Mouse (Mus musculus) midbrain, embryonic 11.5 days (tissue): ENCODE measurements around the gene Gab1. TPM values are rescaled to one million over a fixed set of nuclear protein-coding genes. Genes with fewer than 3 reads are reported as not detected.

Experiments
- ATAC-seq: fragments of 200-750 bp; cut with Nextera tagmentation; 2 replicates; pipeline ENCODE4 v1.8.0; 2017; ENCODE audit warnings: moderate TSS enrichment, moderate library complexity; ENCODE audit not compliant: low FRiP score
- DNase-seq: peaks from one replicate; pipeline ENCODE4 v3.0.0; 2015; ENCODE audit warnings: low spot score; ENCODE audit errors: missing footprints
- H3K27ac ChIP-seq: fragments of 300-500 bp; sonication (generic); 2 replicates; pipeline ENCODE4 v1.5.1; 2014; ENCODE audit warnings: low read depth, low read length
- H3K27me3 ChIP-seq: fragments of 300-500 bp; sonication (generic); 2 replicates; pipeline ENCODE4 v1.6.1; 2014; ENCODE audit warnings: mild to moderate bottlenecking, low read length, moderate library complexity, mixed read lengths; ENCODE audit not compliant: control insufficient read depth, insufficient read depth
- H3K36me3 ChIP-seq: fragments of 300-500 bp; sonication (generic); 2 replicates; pipeline ENCODE4 v1.6.1; 2014; ENCODE audit warnings: mild to moderate bottlenecking, low read length, moderate library complexity, mixed read lengths; ENCODE audit not compliant: control insufficient read depth, insufficient read depth
- H3K4me1 ChIP-seq: fragments of 300-500 bp; sonication (generic); 2 replicates; pipeline ENCODE4 v1.6.1; 2014; ENCODE audit warnings: low read length; ENCODE audit not compliant: control insufficient read depth, insufficient read depth
- H3K4me2 ChIP-seq: fragments of 300-500 bp; sonication (generic); 2 replicates; pipeline ENCODE4 v1.6.1; 2014; ENCODE audit warnings: mild to moderate bottlenecking, moderate library complexity
- H3K4me3 ChIP-seq: fragments of 300-500 bp; sonication (generic); 2 replicates; pipeline ENCODE4 v1.5.1; 2014; ENCODE audit warnings: low read depth, low read length
- H3K9ac ChIP-seq: fragments of 300-500 bp; sonication (generic); 2 replicates; pipeline ENCODE4 v1.6.1; 2014; ENCODE audit warnings: low read length
- H3K9me3 ChIP-seq: fragments of 300-500 bp; sonication (generic); 2 replicates; pipeline ENCODE4 v1.6.1; 2016; ENCODE audit warnings: low read length; ENCODE audit not compliant: control insufficient read depth
- WGBS: fragments of 180-500 bp; shearing (Covaris S2); extraction: QIAGEN DNeasy Blood & Tissue Kit; methylation state at CpG from one replicate; pipeline ENCODE4 v1.1.7; 2014; 5-methylcytosine and 5-hydroxymethylcytosine counted together
- polyA plus RNA-seq: library from polyadenylated mRNA; unstranded; fragments of >200 nt; fragmentation: Nextera tagmentation; extraction: Ambion mirVana; gene quantifications from 2 replicates; pipeline ENCODE4 v1.2.1, GENCODE M21; 2014

Gene Gab1
- polyA plus RNA-seq, 1 experiment from 2014 or later: 18.0 TPM

- Histone ChIP-seq H3K4me3 (no peak overlapping the region), H3K36me3 (no peaks in the 10 kb centered on the region), H3K4me2 (no peak overlapping the region), H3K27ac (no peak overlapping the region), H3K9me3 (no peaks in the 10 kb centered on the region), H3K9ac (no peak overlapping the region), H3K27me3 (no peaks in the 10 kb centered on the region), H3K4me1 (no peaks in the 10 kb centered on the region)
- DNase-seq (no peak), ATAC-seq (no peak)
- WGBS: 77% methylated on average over 5 of the region's 5 CpGs
Observed at GRCm38 (mm10) chr8:80911400-80911799, 31.1 kb upstream of the Gab1 start.

DNA sequence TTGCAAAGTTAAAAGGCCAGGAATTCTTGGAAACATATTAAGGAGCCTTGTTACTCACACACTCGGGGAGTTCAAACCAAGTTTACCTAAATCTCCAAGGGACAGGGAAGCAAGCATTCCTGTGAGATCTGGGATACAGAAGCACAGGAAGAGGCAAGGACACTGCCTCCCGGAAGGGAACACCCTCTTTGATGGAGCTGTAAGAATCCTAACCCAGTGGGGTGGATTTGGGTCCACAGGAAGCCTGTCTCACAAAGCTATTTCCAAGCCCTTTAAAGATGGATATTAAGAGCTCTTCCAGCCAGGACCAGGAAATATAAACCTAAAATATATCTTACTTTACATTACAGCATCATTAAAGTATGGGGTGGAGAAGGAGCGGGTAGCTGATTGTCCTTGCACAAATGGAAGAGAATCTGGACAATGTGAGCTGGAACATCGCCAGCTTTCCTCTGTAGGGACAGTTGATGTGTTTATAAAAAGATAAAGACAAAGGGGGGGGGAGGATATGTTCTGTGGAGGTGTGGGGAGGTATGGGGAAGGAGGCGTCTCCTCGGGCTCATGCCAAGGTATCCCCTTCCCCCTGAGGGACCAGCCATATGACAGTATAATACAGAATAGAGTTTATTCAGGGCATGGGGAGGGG, 28.1 kb upstream of the Gab1 start:
- WGBS: 77% methylated on average over 6 of the region's 6 CpGs
- ATAC-seq: no peak
- Histone ChIP-seq H3K4me2 (no peak overlapping the region), H3K4me1 (no peaks in the 10 kb centered on the region), H3K27ac (no peak overlapping the region), H3K4me3 (no peak overlapping the region), H3K36me3 (no peaks in the 10 kb centered on the region), H3K27me3 (no peaks in the 10 kb centered on the region), H3K9me3 (no peaks in the 10 kb centered on the region), H3K9ac (no peak overlapping the region)
- no peak for DNase-seq

DNA sequence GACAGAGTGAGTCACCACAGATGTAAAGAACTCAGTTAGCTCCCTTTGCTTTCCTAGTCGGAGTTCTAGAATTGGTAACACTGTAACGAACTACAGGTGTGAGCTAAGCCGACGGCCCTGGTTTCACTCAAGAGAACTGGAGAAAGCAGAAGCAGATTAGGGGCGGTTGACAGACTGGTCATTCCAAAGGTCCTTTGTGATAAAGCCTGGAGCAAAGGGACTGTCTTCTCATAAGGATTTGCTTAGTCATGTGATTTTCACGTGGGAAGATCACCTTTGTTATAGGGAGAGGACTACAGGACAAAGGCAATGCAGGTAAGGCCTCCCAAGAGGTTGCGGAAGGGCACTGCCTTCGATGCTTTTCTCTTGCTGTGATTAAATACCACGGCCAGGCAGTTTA, 22.0 kb upstream of the Gab1 start:
- H3K27me3 ChIP-seq: no peaks in the 10 kb centered on the region
- no peak for DNase-seq
- no peaks in the 10 kb centered on the region for H3K4me1 ChIP-seq
- no peaks in the 10 kb centered on the region for H3K36me3 ChIP-seq
- no peak overlapping the region for H3K4me2 ChIP-seq
- WGBS: 79% methylated on average over 9 of the region's 9 CpGs
- H3K4me3 ChIP-seq: no peak overlapping the region
- no peak overlapping the region for H3K9ac ChIP-seq
- no peak overlapping the region for H3K27ac ChIP-seq
- no peaks in the 10 kb centered on the region for H3K9me3 ChIP-seq
- no peak for ATAC-seq

GRCm38 (mm10) chr8:80899364-80899763, 19.0 kb upstream of the Gab1 start:
- Histone ChIP-seq H3K4me2 (no peak overlapping the region), H3K36me3 (no peaks in the 10 kb centered on the region), H3K27me3 (no peaks in the 10 kb centered on the region), H3K9ac (no peak overlapping the region), H3K4me1 (no peaks in the 10 kb centered on the region), H3K27ac (no peak overlapping the region), H3K4me3 (no peak overlapping the region), H3K9me3 (no peaks in the 10 kb centered on the region)
- ATAC-seq (no peak), DNase-seq (peak; percentile 65)

GRCm38 (mm10) chr8:80896026-80896425, 15.7 kb upstream of the Gab1 start:
- no peaks in the 10 kb centered on the region for H3K9me3 ChIP-seq
- H3K36me3 ChIP-seq: no peaks in the 10 kb centered on the region
- H3K27me3 ChIP-seq: no peaks in the 10 kb centered on the region
- no peak overlapping the region for H3K4me2 ChIP-seq
- no peak for ATAC-seq
- no peak overlapping the region for H3K27ac ChIP-seq
- DNase-seq: no peak
- WGBS: 77% methylated on average over 5 of the region's 5 CpGs
- H3K4me1 ChIP-seq: no peaks in the 10 kb centered on the region
- H3K4me3 ChIP-seq: no peak overlapping the region
- H3K9ac ChIP-seq: no peak overlapping the region

DNA sequence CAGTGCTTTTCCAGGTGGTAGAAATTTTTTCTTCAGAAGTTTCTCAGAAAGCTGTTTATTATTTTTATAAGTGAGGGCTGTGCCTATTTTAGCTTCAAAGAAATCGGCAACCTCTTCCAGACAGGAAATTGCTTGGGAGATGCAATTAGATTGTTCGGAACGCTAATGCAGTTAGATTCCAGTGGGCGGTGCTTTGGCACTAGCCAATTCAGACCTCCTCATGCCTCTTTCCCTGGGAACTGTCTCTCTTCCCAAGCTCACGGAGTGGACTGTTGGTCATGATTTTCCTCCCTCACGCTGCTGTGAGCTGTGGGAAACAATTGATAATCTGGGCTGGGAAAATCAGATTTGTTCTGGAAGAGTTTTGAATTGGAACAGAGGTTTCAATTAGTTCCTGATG, 15.1 kb upstream of the Gab1 start:
- Histone ChIP-seq H3K4me2 (no peak overlapping the region), H3K27ac (no peak overlapping the region), H3K9me3 (no peaks in the 10 kb centered on the region), H3K4me1 (no peaks in the 10 kb centered on the region), H3K9ac (no peak overlapping the region), H3K4me3 (no peak overlapping the region), H3K36me3 (no peaks in the 10 kb centered on the region), H3K27me3 (no peaks in the 10 kb centered on the region)
- 36% methylated on average over 6 of the region's 6 CpGs for WGBS
- DNase-seq: no peak
- no peak for ATAC-seq

DNA sequence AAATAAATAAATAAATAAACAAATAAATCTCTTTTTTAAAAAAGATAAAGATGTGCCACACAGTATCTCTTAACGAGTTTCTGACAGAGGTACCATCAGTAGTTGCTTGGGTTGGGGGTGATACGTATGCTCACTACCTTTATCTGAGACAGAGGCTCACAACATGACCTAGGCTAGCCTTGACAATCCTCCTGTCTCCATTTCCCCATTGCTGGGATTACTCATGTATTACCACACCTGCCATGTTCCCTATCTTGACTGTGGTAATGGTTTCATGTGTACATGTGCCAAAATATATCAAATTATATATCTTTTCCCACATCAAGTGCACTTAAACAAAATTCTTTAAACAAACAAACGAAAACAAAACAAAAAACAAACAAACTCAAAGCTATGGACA, 14.2 kb upstream of the Gab1 start:
- H3K9ac ChIP-seq: no peak overlapping the region
- H3K36me3 ChIP-seq: no peaks in the 10 kb centered on the region
- no peak overlapping the region for H3K4me2 ChIP-seq
- ATAC-seq: no peak
- WGBS: 82% methylated on average over 3 of the region's 3 CpGs
- no peak overlapping the region for H3K4me3 ChIP-seq
- H3K27ac ChIP-seq: no peak overlapping the region
- H3K27me3 ChIP-seq: no peaks in the 10 kb centered on the region
- no peaks in the 10 kb centered on the region for H3K4me1 ChIP-seq
- H3K9me3 ChIP-seq: no peaks in the 10 kb centered on the region
- DNase-seq: no peak

- H3K4me1 ChIP-seq: peaks cover 11% of the 10 kb centered on the region
- H3K36me3 ChIP-seq: no peaks in the 10 kb centered on the region
- peak overlapping the region; percentile 81 for H3K4me3 ChIP-seq
- peak overlapping the region; percentile 88 for H3K27ac ChIP-seq
- no peaks in the 10 kb centered on the region for H3K9me3 ChIP-seq
- peak; percentile 97 for DNase-seq
- peak; percentile 60 for ATAC-seq
- peak overlapping the region; percentile 76 for H3K4me2 ChIP-seq
- H3K27me3 ChIP-seq: no peaks in the 10 kb centered on the region
- under 1% methylated on average over 87 of the region's 90 CpGs for WGBS
- peak overlapping the region; percentile 80 for H3K9ac ChIP-seq
Observed at GRCm38 (mm10) chr8:80879426-80880195, 708 bp downstream of the Gab1 start.

GRCm38 (mm10) chr8:80878801-80879425, 1.4 kb downstream of the Gab1 start:
- Histone ChIP-seq H3K9me3 (no peaks in the 10 kb centered on the region), H3K4me2 (peak overlapping the region; percentile 76), H3K27me3 (no peaks in the 10 kb centered on the region), H3K4me1 (peaks cover 14% of the 10 kb centered on the region), H3K27ac (no peak overlapping the region), H3K36me3 (no peaks in the 10 kb centered on the region), H3K4me3 (peak overlapping the region; percentile 81), H3K9ac (peak overlapping the region; percentile 80)
- under 1% methylated on average over 26 of the region's 26 CpGs for WGBS
- no peak for ATAC-seq
- peak; percentile 96 for DNase-seq
